Mouse (Mus musculus) fat pad, adult 2 months (tissue): Measurements from ENCODE around the gene Large2.
"Not testable (repeated sequence)": the region's sequence is repeated elsewhere in the genome, so short reads cannot be mapped to it uniquely, and the experiment has no call there.

Experiments
- DNase-seq: peaks from one replicate; pipeline ENCODE4 v3.0.0-alpha.2; 2011; ENCODE audit warnings: low read depth, low spot score; ENCODE audit errors: extremely low read depth

Gene Large2

DNA sequence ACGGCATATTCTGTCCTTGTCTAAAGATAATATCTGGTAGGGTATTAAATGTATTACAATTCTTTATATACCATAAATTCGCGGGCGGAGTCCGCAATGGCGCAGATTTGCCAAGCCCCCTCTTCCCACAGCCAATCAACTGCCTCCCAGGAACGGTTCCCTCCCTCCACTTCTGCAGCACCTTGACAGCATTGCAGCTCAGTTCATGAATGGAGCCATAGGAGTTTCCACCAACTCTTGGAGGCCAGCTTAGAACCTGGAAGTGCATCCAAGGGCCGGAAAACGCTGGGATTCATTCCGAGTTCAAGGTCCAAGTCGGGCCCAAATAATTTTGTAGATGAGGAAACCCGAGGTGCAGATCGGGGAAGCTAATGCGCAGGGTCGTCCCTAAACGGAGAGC is at the start of gene Large2, which contains the start of gene Pex16:
Gene Large2, minus strand, starts transcription at position 356 of the 400 bp plus-strand sequence.
Gene Pex16, plus strand, starts transcription at position 163 of the 400 bp plus-strand sequence.
- no peak for DNase-seq

DNA sequence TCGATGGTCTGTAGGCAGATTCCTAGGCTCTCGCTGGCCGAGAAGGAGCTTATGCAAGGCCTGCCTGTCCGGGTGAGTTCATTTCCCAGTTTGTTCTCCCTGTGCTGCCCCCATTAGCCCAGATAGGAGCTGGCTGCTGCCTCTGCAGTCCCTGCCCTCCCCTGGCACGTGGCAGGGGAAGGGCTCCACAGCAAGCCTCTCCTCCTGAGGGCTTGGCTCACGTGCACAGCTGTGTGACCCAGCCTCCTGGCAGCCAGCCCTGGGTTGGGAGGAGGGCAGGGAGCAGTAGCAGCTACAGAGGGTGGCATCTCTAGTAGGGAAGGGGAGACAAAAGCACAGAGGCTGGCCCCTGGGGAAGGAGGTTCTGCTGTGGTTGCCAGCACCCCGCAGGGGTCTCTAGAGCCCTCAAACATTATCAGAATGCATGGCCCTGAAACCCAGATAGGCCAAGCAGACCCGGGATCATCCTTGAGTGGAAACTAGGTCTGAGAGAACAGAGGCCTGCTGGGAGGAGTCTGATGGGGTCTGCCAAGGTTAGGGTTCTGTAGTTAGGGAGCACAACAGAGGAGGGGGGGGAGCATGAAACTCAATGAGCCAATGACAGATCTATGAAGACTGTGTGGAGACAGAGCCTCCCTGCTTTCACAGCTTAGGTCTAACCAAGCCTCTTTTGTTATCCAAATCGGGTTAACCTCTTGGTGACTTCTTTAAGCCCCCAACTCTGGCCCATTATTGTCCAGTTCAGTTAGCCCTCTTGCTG is 49.2 kb upstream of the Large2 start:
- DNase-seq = no peak

DNA sequence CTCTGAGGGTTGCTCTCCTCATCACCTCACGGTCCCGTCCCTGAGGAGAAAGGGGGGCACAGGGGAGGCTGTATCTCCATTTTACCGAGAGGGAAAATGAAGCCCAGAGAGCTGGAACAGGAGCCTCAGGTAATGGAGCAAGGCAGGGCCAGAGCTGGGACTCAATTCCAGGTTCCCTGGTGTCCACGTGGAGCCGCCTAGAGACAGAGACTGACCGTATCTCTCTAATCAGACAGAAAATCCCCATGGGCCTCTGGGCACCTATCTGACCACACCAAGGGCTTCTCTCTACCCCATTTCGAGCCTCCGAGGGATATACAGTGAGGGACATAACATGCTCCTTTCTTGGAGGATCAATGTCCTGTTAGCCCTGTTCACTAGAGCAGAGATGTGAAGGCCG is 48.5 kb upstream of the Large2 start:
- no peak for DNase-seq

DNA sequence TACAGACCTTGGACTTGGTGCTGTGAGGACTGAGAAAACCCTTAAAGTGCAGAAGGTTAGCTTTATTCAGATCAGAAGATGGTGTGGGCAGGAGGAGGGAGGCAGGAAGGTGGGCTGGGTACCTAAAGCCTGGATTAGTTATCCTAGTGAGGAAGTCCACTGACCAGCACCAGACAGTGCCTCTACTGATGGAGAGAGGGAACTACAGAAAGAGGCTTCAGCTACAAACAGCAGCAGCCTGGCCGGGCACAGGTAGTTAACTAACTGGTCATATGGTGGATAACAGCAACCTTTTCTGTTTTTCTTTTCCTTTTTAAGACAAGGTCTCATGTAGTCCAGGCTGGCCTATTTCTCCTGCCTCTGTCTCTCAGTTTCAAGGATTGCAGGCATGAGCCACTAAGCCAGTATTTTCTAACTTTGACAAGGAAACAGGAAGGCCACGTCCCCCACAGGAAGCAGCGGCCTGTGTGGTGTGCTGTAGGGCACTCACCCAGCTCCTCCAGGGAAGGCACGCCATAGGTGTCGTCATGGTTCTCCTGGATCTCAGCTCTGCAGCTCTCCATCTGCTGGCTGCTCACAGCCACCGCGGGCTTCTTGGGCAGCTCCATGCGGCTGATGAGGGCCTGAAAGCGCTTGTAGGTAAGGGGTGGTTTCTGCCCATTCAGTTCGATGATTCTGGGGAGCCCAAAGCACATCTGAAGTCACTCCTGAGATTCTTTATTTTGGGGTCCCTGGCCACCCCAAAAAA is 47.9 kb upstream of the Large2 start:
- DNase-seq = no peak

DNA sequence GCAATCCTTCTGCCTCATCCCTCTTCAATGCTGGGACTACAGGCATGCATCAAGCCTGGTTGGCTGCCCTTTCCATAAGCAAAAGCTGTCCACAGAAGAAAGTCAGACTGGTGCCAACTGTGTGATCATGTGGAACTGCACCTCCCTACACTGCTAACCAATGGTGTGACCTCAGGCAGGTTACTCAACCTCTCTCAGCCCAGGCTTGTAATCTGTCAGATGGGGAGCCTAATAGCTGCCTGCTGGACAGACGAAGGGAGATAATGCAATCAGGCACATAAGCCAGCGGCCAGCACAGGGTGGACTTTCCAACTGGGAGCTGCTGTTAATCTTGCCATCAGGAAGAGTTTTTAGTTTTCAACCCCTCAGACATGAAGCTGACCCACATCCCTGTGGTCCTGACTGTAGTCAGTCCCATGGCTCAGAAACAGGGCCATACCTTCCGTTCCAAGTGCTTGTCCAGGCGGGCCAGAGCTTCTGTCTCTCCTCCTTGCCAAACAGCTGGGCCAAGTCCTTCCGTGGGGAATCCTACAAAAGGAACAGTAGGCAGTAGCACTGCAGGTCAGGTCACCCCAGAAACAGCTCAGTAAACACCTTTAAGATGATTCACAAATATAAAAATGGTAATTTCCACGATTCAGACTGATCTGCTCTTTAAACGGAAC is 47.2 kb upstream of the Large2 start:
- DNase-seq = no peak

DNA sequence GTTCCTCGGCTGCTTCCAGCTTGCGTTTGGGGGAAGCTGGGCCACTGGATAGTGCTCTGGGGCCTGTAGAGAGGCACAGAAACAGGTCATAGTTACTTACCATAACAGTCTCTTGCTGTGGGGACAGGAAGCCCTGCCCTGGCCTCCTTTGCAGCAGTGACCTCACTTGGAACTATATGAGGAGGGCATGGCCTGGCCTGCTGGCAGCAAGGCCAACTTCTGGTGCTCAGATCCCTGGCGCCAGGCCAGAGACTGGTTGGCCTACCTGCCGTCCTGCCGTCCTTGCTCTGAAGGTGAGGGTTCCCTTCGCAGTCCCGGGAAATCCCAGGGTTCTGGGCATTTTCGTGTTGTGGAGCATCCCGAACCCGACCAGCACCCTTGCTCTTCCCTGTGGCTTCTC is 37.0 kb upstream of the Large2 start:
- no peak for DNase-seq

DNA sequence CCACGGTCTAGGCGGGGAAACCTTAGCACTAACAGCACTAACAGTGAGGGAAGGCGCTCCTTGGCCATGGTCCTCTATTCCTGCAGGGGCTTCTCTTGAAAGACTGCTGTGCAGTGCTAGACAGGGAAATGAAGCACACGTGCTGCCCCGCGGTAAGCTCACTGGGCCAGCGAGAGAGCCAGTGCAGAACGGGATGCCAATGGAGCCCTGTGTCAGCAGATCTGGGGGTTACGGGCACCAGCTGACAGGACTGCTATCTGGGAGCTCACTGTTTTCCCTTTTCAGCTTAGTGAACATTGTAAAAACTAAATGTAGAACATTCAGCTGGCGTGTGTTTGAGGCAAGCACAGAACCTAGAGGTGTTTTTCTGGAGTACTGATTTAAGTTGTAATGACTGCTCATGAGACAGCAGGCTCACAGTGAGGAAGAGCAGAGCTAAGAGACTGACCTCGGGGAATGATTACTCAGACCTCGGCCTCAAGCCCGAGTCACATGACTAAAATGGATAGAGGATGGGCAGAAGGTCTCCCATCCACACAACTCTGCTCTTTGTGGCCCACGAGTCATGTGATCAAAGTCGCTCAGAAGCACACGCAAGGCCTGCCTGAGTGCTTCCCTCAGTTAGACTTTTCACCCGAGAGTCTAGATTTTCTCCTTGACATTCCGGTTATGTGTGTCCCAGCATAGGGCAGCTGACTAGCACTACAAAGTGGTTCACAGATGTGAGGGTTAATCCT is 33.8 kb upstream of the Large2 start:
- DNase-seq = no peak

DNA sequence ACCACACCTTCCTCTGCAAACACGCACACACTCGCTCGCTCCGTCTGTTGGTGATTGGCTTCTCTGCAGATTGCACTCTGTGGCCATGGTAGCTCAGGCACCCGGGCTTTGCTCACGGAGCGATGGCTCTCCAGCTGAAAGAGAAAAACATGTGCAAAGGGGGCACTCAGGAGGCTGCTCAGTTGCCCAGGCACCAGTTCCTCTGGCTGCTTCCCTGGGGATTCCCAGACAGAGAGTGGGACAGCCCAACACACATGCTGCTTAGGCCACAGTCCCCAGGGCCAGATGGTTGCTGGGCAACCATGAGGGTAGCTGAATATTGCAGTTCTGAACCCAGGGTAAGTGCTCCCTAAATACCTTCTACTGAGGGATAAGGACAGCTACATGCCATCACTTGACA is 31.0 kb upstream of the Large2 start:
- DNase-seq = no peak

DNA sequence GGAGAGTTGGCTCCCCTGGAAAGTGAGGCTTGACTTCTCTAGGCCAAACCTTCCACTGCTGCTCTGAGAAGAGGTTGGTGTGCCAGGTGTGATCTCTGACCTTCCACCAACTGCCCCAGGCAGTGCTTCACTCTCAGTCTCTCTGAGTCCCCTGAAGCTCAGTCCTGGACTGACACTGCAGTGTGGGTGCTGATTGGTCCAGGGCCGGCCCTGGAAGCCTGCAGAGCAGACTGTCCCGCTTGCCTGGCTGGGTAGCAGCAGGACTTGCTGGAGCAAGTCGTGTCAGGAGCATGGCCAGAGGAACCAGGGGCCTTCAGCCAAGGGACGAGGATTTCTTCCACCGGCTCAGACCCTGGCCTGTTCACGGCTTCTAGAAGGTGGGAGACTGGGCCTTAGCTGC is 30.1 kb upstream of the Large2 start:
- DNase-seq = peak; percentile 92

DNA sequence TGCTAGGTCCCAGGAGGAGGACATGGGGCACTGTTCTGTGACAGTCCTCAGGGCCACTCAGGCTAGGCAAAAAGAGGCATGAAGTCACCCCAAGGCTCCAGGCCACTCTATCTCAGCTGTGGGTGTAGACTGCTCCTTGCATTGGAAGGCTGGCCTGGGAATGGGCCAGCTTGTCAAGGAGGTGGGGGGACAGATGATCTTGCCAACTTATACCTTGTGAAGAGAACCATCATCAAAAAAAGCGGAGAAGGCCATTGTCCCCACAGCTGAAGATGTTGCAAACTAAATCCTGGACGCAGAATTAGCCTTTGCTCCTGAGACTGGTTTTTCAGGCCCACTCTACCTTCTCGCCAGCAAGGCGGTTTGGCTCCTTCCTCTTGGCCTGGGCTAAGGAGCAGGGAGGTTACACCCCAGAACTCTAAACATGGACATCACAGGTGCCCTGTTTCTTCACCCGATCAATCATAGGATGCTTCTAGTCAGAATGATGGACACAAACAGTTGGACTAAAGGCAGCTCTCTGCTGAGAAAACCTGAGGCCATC is 29.2 kb upstream of the Large2 start:
- DNase-seq = peak; percentile 78

DNA sequence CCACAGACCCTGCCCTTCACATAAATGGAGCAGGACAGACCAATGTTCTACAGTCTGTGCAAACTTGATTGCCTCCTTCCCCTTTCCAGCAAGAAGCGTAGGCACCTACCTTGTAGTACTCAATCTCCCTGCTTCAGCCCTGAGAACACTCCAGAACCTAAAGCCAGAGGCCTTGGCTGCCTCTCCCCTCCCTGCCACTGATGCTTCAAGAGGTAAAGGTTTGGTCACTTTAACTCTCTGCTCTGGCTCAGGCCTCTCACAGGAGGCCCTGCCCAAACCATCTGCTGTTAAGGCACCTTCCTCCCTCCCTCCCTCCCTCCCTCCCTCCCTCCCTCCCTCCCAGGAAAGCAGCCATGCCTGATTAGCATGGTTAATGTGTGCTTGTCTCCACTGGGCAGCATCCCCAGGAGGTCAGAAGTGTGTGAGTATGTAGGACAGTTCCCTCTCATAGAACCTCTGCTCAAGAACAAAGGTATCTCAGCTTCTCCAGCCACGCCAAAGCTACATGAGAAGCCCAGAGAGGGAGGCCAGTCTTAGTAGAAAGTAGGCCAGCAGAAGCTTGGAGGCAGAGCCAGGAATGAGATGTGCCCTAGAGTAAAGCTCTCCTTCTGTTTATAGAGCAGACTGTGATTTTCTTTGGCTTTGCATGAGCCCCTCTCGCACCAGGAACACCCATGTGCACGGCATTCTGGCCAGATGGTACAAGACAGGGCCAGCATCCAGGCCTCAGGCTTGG is 28.1 kb upstream of the Large2 start:
- no peak for DNase-seq

DNA sequence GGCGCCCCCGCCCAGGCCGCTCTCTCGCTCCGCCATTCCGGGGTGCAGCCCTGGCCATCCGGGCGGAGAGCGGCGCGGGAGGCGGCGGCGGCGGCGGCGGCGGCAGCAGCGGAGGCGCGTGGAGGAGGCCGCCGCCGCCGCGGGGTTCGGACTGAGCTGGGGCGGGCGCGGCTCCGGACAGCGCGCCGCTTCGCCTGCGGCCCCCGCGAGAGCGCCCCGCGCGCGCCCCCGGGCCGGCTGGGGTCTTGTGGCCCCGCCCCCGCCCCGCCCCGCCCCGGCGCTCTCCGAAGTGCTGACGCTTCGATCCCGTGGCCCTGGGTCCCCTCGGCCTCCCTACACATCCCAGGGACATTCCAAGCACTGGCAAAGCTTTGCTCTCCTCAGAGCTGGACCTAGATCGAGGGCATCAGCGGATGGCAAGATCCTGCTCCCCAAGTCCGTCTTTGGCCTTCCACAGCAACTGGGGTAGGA is 26.5 kb upstream of the Large2 start, which contains the start of gene Mapk8ip1:
Gene Mapk8ip1, minus strand, starts transcription at position 173 of the 471 bp plus-strand sequence.
- DNase-seq = no peak

DNA sequence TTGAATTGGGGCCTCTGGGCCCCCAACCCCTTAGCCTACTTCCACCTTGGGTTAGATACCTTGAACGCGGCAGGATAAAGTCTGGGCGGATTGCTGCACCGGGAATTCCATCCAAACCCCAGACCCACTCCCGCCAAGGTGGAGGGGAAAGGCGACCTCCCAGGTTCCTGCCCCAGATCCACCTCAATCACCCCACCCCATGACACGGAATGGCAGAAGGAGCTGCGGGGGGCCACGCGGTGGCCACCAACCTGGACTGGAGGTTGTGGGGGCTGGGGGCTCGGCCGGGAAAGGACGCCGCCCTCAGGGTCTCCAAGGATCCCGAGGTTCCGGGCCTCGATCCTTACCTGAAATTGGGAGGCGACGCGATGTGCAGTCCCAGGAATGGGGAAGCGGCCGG is 26.0 kb upstream of the Large2 start:
- no peak for DNase-seq

DNA sequence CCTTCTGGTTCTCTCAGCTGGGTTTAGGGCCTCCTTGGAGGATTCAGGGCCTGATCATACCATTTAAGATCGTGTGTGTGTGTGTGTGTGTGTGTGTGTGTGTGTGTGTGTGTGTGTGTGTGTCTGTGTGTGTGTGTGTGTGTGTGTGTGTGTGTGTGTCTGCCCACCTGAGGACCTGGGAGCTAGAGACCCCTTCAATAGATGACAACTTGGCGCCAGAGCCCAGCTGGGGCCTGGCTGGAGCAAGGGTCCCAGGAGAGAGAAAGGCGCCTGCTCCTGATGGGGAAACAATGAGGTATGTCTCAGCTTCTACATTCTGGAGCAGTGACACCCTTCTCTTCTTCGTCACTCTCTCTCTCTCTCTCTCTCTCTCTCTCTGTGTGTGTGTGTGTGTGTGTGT is 25.2 kb upstream of the Large2 start:
- DNase-seq = not testable (repeated sequence)

DNA sequence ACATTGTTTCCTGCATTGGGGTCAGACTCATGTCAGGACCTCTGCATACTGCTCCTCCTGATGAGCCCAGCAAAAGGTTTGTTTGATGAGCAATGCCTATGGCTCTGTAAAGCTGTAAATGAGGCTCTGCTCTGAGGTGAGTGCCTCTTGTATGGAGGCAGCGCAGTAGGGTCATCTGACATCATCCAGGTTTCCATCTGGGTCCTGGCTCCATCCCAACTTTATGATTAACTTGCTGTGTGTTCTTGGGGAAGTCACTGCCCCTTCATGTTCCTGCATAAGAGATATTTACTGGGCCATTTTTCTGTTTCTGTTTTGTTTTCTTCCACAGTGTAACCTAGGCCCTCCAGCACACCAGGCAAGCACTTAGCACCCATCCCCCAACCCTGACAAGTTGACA is 22.8 kb upstream of the Large2 start:
- DNase-seq = no peak

DNA sequence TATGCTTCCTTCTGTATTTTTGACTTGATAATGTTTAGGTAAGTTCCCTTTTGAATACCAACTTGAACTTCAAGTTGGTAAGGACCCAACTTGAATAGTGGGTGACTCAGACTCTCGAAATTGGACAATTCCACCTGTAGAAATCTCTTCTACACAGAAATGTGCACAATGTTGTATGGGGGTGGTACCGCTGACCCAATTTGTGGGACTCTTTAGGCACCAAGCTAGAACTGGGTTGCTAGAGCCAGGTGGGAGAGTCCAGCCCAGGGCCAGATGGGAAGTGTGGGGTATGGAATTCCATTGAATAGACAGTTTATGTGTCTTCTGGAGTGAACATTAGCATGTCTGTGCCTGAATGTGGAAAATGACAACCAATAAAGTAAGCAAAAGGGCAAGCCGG is 20.9 kb upstream of the Large2 start:
- DNase-seq = no peak

DNA sequence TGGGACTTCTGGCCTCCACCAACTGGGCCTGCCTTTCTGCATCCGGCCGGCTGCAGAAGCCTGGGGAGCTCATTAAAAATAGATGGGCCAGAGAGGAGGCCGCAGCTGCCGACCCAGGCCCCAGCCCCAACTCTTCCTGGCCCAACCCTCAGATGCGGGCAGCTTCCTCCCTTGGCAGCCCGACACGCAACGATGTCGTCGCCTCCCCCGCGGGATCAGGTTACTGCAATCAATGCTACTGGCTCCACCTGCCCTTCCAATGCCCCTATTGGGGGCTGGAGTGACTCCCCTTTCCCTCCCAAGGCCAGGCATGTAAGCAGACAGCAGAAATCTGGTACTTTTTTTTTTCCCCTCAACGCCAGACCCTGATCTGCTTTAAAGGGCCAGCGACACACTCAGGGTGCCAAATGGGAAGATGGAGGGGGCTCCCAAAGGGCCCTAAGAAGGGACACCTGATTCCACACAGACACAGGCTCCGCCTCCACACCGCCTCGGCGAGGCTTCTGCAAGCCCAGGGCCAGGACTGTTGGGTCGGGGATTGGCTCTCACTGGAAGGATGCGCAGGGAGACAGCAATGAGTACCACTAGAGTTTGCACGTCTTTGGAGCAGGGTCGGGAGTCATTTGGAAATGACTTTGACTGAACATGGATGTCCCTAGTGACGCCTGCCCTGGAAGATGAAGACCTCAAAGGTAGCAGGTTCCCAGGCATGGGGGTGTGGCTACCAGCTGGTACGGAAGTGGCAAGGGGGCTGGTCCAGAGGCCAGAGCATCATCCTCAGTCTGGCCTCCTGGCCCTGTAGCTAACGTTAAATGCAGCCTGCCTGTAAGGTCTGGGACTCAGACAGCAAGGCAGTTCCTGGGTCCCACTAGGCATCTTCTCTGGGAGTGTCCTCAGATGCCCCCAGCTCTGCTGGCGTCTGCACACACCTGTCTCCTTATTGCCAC is 17.9 kb upstream of the Large2 start:
- DNase-seq = no peak

DNA sequence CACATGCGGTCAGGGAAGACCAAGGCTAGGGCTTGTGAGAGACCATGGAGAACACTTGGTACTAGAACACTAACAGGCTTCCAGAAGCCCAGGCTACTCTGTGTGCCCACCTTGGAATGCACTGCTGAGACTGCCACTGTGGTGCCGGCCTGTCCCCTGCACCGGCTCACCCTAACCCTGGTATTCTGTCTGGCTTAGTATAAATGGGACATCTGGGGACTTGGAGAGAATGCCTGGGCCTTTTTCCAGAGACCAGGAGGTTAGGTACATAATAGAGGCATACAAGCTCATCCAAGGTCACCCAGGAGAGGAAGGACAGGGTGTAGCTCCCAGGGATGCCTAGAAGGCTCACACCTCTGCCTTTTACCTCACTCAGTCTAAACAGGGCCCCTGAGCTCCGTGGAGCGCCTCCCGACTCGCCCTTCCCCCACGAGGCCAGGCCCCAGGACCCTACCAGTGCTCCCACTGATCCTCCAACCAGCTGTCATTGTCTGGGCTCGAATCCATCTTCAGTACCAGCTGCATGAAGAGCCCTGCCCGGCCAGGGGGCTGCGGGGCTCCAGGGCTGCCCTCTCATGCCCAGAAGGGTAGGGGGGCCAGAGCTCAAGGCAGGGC is 17.1 kb upstream of the Large2 start:
- no peak for DNase-seq
